10 mouse cellular contexts compared by ENCODE assay signal in genomic region chr19:31975882-31976281, GRCm38 (mm10).
DNase-seq lines count a peak whose midpoint lies in the region.
"Had no signal": no experiment of that assay in that cellular context is flagged by ENCODE, and none has a peak within 500 bp of the region (broad histone marks: within the 10 kb centered on the region; RNA-seq: fewer than 3 reads in every experiment).

No protein-coding gene starts in this region.

- peak; percentile 2 to 20 for DNase-seq in spleen, postnatal 36 days (ENCODE audit: low spot score in 2 of 2)
- DNase-seq in spleen, adult 12 weeks (ENCODE audit: low spot score) = no peak
- peak; percentile 8 for DNase-seq in adipocyte (ENCODE audit: low spot score)
- DNase-seq in kidney, postnatal 4 days = peak; percentile 18 to 37
- DNase-seq in thymus, postnatal 4 days = peak; percentile 16
- no peak for DNase-seq in right cerebral cortex, postnatal 25 days
- no peak for DNase-seq in left cerebral cortex, postnatal 25 days (ENCODE audit: low spot score in 2 of 2)
- no peak for DNase-seq in left cerebral cortex, postnatal 14 days (ENCODE audit: low spot score in 2 of 2)
- DNase-seq: cerebellum, postnatal 36 days; liver had no signal

- intact Hi-C loops in left cerebral cortex, postnatal 25 days (cut with DNase I) = loop anchor here (10.0 kb wide), 2 partner anchors 509 to 709 kb away; partner anchors contain the start of gene Minpp1
- intact Hi-C loops in left cerebral cortex, postnatal 14 days (cut with DNase I) = loop anchor here (10.0 kb wide), 2 partner anchors 119 to 409 kb away; partner anchors contain the start of gene Sgms1

Comparison
In these comparisons a context has a peak if more than half of its experiments do, and no peak if none do; other contexts are left out.
1. DNase-seq: peak in spleen, postnatal 36 days (2 of 2), adipocyte (single experiment), kidney, postnatal 4 days (2 of 2) and thymus, postnatal 4 days (single experiment); none in spleen, adult 12 weeks (single experiment), right cerebral cortex, postnatal 25 days (single experiment), left cerebral cortex, postnatal 25 days (0 of 2) and left cerebral cortex, postnatal 14 days (0 of 2).